Mouse (Mus musculus) gastrocnemius, adult 18-20 months (tissue): ENCODE measurements around the gene Zfr. TPM values are rescaled to one million over a fixed set of nuclear protein-coding genes. Genes with fewer than 3 reads are reported as not detected.
"Not testable (repeated sequence)": the region's sequence is repeated elsewhere in the genome, so short reads cannot be mapped to it uniquely, and the experiment has no call there.

Experiments used
- DNase-seq: peaks from one replicate; pipeline ENCODE4 v3.0.0; 2021; ENCODE audit warnings: low spot score
- total RNA-seq, 2 experiments: library from RNA; stranded (reverse); gene quantifications; 2 replicates each; pipeline ENCODE4 v1.2.3; 2021

Zfr gene
- total RNA-seq, 2 experiments from 2014 or later = 57.8 to 68.4 TPM

GRCm38 (mm10) chr15:12214531-12215414 lies 97.1 kb downstream of the Zfr start:
- no peak for DNase-seq

DNA sequence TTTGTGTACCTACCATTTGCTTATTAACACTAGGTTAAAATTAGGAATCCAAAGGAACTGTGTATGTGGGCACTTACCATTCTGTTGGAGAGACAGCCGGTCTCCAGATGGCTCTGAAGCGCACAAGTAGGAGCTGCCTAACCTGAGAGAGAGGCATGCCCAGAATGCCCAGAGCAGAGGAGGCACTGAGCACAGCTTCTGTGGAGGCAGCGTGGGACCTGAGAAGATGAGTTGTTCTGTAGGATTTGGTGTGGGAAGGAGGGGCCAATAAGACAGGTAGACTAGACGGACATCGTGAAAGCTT lies 97.7 kb downstream of the Zfr start:
- DNase-seq = no peak

- DNase-seq = no peak
These were observed 98.5 kb downstream of the Zfr start for GRCm38 (mm10) chr15:12216119-12216518.

DNA sequence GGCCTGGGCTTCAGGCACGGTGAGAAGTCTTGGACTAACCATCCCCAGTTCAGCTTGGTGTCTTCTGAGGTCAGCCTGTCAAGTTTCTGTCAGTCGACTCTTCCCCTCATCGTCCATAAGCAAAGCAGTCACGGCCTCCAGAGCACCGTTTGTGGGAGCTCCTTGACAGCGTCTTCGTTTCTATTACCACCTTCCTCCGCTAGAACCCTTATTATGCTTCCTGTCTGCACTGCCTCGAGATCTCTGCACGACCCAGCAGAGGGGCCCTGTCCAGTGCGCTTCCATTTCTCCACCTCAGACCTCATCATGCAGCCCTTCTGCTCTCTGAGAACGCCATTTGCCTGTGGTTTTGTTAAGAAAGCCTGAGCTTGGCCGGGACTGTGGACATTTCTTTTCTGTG lies 99.2 kb downstream of the Zfr start:
- DNase-seq = no peak

DNA sequence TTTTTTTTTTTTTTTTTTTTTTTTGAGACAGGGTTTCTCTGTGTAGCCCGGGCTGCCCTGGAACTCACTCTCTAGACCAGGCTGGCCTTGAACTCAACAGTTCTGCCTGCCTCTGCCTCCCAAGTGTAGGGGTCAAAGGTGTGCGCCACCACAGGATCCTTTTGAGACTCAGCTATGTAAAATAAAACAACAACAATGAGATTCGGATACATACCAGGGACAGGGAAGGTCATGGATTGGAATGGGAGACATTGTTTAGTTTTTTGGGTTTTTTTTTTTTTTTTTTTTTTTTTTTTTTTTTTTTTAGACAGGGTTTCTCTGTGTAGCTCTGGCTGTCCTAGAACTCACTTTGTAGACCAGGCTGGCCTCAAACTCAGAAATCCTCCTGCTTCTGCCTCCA lies 99.7 kb downstream of the Zfr start:
- DNase-seq = not testable (repeated sequence)

GRCm38 (mm10) chr15:12217849-12218248 lies 100.2 kb downstream of the Zfr start:
- DNase-seq = no peak

- DNase-seq = no peak
These were observed 101.2 kb downstream of the Zfr start for GRCm38 (mm10) chr15:12218583-12219382.

GRCm38 (mm10) chr15:12221131-12221530 lies 103.5 kb downstream of the Zfr start:
- no peak for DNase-seq

GRCm38 (mm10) chr15:12222564-12223302 lies 105.1 kb downstream of the Zfr start:
- no peak for DNase-seq

DNA sequence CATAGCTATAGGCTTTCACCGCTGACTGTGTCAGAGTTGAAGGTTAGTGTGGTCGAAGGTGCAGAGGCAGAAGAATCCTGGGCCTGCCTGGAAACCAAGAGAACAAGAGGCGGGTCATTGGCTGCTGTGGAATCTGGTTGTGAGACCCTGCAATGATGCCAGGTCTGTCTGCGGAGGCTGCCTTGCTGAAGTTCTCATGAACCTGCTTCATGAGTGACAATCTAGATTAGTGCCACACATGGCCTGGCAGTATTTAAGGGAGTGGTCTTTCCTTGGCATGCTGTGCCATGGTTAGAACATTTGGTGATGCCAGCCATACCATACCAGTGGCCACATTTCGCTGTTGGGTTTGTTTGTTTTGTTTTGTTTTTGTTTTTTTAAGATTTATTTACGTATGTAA lies 105.8 kb downstream of the Zfr start:
- DNase-seq = no peak

DNA sequence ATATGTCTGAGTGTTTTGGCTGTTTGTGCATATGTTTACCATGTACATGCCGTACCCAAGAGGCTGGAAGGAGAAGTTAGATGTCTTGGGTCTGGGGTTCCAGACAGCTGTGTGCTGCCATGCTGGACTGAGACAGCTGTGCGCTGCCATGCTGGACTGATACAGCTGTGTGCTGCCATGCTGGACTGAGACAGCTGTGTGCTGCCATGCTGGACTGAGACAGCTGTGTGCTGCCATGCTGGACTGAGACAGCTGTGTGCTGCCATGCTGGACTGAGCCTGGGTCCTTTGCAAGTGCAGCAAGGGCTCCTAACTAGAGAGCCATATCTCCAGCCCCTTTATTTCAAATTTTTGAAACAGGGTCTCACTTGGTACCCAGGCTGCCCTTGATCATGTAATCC lies 106.6 kb downstream of the Zfr start:
- no peak for DNase-seq

GRCm38 (mm10) chr15:12225062-12225461 lies 107.4 kb downstream of the Zfr start:
- DNase-seq = no peak

DNA sequence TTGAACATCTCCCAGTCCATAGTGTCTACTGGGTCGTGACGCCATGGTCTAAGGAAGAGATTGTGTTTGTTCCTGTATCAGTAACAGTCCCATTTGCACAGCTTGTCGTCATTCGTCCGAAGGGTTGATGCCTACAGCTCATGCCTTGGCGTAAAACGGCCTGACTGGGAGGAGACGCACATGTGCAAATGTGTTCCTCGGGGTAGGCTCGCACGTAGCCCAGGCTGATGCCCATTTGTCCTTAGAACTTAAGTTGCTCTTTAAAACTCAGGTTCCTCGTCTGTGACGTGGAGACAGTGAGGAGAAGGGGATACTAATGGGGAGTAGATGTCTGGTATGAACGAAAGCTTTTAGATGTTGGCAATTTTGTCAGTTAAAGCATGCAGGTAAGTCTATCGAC lies 109.3 kb downstream of the Zfr start:
- no peak for DNase-seq

GRCm38 (mm10) chr15:12227355-12227754 lies 109.7 kb downstream of the Zfr start:
- DNase-seq = no peak

DNA sequence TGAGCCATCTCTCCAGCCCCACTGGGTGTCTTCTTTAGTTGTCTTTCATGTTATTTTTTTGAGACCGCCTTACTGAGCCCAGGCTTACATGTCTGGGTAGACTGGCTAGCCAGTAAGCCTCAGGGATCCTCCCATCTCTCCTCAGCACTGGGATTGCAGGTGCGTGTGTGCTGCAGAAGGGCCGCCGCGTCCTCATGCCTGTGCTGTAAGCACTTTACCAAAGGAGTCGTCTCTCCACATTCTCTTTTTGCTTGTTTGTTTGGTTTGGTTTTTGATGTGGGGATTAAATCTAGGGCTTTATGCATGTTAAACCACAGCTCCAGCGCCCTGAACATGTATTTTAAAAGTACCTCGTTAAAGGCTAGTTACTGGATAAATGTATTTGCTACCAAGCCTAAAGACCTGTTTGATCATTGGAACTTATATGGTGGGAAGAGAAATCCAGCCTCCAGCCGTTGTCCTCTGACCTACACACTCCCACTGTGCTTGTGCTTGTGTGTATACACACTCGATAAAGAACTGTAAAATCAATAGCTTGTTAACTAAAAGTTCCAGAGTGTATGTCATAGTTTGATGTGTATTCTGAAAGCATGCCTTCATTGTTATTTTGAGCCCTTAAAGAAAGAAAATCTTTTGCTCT lies 112.1 kb downstream of the Zfr start:
- no peak for DNase-seq

DNA sequence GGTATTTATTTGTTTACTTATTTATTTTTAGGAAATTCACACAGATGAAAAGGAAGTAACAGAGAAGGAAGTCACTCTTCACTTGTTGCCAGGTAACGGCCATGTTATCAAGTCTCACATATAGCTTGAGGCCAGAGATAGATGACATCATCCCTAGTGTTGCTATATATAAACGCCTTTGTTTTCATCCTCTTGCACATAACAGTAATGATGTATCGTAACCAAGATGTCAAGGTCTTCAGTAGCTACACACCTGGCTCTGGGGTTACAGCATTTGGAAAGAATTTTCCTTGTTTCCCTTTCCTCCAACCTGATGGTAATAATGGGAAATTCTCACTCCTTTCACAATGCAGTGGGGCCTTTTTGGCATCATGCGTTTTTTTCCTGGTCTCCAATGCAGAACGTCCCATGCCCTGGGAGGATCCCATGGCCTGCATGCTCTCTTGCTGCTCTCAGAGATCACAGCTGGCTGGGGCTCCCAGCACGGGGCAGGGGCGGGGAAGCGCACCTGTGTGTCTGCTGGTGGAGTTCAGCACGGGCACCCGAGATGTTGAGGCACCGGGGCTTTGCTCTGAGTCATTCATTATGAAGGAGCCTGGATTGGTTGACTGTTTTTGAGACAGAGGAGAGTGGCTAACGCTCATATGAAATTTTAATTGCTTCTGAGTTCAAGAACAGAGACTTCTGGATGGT lies 112.8 kb downstream of the Zfr start:
- no peak for DNase-seq

DNA sequence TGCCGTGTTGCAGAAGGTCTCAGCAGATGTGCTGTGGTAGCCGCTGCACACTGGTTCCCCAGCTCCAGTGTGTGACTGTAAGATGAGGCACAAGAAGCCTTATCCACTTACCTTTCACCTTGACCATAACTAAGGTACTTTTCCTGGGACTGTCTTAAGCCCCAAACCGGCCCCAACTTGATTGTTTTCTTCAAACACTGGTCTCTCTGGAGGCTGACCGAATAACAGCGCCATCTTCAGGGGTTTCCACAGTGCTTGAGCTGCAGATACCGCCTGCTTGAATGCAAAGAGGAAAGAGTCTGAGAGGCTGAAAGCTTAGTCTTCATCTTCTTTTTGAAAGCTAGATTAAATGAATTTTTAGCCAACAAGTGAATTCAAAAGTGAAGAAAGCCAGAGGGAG lies 113.8 kb downstream of the Zfr start:
- DNase-seq = no peak

GRCm38 (mm10) chr15:12232429-12232828 lies 114.8 kb downstream of the Zfr start:
- no peak for DNase-seq

DNA sequence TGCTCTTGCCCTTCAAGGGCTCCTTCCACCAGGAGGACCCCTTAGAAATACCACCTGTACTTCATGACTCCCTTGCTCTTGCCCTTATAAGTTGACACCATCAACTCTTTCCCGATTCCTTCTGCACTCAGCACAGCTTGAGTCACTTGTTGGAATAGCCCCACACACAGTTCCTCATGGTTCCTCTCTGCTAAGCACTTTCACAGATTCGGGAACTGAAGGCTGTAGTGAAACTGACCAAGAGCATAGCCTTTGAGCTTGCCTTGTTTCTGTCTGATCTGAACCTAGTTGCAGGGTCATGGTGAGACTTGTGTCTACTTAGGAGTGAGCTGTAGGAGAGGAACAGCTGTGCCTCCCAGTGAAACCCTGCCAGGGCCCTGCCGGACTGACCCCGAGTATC lies 115.4 kb downstream of the Zfr start:
- no peak for DNase-seq
